Mouse (Mus musculus): ENCODE measurements around the gene Eif4enif1.
"Not testable (repeated sequence)": the region's sequence is repeated elsewhere in the genome, so short reads cannot be mapped to it uniquely, and the experiment has no call there.

Eif4enif1 gene

DNA sequence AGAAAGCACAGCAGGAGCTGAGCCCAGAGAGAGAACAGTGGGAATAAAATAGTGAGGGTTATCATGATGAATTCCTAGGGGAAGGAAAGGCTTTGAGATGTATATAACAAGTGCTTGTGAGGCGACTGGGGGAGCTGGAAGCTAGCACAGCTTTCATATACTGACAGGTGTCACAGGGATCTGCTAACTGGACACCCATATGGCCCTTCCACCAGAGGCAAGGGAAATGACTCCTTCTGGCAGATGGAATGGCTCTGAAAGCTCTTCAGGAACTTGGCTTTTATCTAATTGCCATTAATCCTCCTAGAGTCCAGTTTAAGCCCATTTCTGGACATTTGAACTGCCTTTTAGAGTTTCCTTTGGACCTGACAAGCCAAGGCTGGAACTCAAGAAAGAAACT is 20.2 kb upstream of the Eif4enif1 start:
- DNase-seq, result not testable (repeated sequence)

DNA sequence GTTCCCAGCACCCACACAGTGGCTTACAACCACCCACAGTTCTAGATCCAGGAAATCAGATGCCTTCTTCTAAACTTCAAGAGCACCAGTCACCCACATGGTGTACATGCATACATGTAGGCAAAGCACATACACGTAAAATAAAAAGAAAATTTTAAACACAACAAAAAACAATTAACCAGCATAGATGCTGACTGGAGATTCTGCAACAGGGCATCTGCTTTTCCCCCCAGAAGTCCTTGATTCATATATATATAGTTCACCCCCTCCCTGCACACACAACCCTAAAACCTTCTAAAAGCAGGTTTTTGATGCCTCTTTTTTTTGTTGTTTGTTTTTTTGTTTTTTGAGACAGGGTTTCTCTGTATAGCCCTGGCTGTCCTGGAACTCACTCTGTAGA is 19.5 kb upstream of the Eif4enif1 start:
- not testable (repeated sequence) for DNase-seq

DNA sequence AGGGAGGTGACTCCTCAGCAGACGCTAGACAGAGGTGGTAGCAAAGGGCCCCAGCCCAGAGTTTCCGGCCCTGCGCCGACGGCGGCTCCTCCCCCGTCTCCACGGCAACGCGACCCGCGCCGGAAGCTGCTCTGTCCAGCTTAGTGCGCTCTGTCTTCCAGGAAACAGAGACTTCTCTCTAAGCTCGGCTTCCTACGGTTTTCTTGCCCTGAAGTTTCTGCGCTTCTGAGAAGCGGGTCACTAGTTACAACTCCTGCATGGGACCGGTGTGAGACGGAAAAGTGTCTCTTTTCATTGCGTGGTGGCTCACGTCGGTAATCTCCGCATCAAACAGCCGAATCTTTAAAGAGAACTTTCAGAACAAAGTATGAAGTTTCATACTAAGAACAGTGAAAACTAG is 8.8 kb upstream of the Eif4enif1 start, which contains the start of gene Sfi1:
Sfi1 (minus strand) TSS at position 101 of the 400 bp plus-strand sequence.
- DNase-seq, result no peak

- not testable (repeated sequence) for DNase-seq
Observed at GRCm38 (mm10) chr11:3200636-3201035, 1.6 kb upstream of the Eif4enif1 start.

DNA sequence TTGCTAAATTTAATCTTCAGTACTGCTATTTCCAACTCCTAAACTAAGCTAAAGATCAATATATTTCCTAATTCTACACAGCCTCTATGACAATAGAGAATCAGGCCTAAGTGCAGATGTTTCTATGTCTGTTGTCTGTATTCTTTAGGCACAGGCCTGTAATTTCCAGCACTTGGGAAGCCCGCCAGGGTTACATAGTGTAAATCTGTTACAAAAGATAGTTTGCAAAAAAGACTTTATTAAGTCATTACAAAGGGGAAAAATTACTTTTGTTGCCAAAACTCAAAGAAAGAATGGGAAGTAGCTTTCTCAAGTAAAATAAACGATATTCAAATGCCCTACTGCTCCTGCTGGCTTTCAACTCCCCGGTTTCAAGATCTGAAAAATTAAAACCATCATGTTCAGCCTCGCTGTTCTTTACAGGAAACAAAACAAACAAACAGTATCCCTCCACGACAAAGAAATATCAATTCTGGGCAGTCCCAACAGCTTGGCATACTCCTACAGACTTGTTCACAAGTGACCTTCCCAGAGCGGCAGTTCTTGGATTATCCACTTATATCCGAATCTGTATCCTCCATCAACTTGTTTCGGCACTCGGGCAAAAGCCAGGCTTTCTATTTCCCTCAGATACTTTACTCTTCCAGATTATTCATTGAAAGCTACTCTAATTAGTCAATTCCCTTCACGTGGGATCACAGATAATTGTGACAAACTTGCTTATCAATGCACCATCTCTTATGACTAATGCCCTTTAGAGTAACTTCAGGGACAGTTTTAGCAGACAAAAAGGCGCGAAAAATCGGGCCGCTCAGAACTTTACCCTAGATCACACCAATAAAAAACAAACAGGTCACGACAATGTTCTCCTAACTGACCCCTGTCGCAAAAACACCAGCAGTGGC is 614 bp upstream of the Eif4enif1 start:
- peak; percentile 54 for DNase-seq

DNA sequence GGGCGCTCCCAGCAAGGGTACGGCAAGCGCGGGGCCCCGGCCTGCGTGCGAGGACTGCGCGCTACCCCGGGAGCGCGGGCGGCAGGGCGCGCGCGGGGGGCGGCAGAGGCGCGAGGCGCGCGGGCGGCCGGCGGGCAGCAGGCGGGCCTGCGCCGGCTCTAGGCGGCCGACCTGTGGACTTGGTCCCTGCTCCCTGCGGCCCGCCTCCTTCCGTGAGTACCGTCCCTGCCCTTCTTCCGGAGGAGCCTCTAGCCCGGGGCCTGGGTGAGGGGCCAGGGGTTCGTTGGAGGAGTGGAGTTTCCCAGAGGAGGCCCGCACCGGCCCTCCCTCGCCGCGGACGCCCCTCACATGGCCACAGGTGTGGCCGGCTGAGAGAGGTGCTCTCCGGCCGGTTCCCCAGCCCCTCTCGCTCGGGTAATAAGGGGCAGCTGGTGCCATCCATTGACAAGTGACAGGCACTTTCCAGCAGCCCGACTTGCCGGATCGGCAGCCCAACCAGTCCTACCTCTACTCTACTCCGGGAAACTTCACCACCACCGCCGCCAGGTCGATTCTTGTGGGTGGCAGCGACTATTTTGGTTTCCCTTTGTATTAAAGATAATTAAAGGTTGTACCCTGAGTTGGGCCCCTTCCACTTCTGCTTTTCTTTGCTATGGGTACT is 719 bp downstream of the Eif4enif1 start:
- DNase-seq, result no peak

- DNase-seq, result no peak
Observed at GRCm38 (mm10) chr11:3203771-3204170, 1.6 kb downstream of the Eif4enif1 start.

DNA sequence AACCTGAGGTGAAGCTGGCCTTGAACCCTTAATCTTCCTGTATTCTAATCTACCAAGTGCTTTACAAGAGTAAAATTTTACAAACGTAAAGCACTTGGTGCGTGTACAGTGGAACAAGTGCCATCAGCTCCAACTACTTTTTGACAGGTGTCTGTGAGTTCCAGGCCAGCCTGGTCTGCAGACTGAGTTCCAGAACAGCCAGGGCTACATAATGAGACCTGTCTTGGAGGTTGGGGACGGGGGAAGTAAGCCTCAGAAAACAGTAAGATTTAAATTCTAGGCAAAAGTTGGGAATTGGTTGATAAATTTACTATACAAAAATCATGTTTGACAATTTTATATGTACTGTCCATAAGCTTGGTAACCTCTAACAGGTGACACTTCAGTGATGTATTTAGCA is 3.0 kb downstream of the Eif4enif1 start:
- DNase-seq, result no peak

DNA sequence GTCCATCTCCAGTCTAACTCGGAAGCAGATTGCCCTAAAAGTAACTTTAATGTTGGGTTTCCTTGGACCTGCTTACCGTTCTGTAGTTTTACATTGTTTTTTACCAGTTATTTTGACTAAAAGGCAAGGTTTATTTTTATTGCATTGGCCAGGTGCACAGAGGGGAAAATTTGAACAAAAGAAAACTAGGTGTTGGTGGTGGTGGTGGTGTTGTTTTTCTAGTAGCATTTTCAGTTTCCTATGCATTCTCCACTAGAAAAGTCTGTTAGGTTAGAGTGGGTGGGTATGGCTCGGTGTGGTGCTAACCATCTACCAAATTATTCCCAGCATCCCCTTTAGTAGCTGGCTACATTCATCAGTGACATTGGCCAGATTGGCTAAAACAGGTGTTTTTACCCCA is 4.6 kb downstream of the Eif4enif1 start:
- no peak for DNase-seq

- no peak for DNase-seq
Observed at GRCm38 (mm10) chr11:3212526-3212925, 10.3 kb downstream of the Eif4enif1 start.

DNA sequence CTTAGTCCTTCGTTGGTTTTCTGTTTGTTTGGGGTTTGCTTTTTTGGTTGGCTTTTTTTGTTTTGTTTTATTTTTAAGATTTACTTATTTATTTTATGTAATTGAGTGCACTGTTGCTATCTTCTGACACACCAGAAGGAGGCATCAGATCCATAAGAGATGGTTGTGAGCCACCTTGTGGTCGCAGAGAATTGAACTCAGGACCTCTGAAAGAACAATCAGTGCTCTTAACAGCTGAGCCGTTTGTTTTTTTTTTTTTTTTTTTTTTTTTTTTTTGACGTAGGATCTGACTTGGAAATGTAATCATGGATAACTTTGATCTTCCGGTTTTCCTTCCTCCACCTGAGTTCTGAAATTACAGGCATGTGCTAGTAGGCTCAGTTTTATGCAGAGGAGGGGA is 20.9 kb downstream of the Eif4enif1 start:
- no peak for DNase-seq

DNA sequence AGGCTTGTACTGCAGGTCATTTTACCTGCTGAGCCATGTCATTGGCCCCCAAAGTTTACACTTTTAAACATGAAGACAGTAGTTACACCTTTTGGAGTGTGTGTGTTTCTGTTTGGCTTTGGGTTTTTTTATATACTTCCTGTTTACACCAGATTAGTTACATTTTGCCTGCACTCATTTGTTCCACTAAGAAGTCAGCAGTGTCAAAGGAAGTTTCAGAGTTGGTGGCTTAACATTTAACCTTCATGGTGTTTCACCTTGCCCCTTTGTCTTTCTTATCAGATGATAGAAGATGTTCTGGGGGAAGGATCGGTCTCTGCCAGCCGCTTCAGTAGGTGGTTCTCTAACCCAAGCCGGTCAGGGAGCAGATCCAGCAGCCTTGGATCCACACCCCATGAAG is 24.9 kb downstream of the Eif4enif1 start:
- DNase-seq, result no peak

- DNase-seq, result no peak
Observed at GRCm38 (mm10) chr11:3232248-3232647, 30.1 kb downstream of the Eif4enif1 start.

DNA sequence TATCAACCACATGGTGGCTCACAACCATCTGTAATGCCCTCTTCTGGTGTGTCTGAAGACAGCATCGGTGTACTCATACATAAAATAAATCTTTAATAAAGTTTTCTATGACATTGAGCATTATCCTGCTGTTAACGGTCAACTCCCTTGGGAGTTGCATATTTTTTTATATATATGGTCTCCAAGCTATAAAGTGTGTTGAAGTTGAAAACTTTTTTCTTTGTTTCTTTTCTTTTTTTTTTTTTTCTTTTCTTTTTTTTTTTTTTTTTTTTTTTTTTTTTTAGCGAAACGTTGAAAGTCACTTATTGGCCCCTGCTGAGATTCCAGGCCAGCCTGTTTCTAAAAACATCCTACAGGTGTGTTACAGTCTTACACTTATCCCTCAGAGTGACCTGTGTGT is 31.5 kb downstream of the Eif4enif1 start:
- no peak for DNase-seq

DNA sequence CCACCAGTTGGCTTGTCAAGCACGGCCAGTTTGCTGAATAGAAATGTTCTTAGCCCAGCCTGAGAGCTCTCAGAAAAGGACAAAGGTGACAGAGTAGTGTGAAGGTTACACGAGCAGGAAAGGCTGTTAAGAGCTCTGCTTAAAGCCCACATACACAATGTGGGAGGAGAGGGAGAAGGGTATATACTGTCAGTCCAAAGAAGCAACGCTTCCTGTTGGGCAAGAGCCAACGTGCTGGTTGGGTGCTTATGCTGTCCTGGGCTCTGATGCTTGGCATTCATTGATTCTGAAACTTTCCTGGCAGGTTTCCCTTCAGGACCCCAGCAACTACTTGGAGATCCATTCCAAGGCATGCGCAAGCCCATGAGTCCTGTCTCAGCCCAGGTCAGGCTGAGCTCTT is 33.1 kb downstream of the Eif4enif1 start:
- no peak for DNase-seq

DNA sequence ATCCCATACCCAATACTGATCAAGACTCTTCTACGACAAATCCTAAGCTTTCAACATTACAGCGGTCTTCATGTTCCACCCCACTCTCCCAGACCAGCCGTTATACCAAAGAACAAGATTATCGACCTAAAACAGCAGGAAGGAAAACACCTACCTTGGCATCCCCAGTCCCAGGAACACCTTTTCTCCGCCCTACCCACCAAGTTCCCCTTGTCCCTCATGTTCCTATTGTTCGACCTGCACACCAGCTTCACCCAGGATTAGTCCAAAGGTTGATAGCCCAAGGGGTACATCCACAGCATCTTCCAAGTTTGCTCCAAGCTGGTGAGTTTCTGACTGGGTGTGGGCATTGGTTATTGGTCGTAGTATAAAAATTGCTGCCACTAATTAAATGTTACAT is 40.2 kb downstream of the Eif4enif1 start:
- DNase-seq, result no peak

GRCm38 (mm10) chr11:3243771-3244170 is 41.6 kb downstream of the Eif4enif1 start:
- no peak for DNase-seq

DNA sequence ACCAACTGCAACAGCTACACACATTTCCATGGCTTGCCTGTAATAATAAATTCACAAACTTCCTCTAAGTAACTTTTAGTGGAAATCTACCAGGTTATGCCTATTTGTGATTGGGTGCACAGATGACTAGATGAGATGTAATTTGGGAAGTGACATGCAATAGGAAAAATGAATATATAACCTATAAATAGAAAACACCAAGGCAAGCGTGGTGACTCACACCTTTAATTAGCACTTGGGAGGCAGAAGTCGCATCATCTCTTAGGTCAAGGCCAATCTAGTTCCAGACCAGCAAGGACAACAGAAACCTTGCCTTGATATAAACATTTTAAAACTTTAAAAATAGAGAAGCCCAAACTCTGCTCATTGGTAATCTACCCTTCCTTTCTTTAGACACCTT is 45.2 kb downstream of the Eif4enif1 start:
- no peak for DNase-seq

DNA sequence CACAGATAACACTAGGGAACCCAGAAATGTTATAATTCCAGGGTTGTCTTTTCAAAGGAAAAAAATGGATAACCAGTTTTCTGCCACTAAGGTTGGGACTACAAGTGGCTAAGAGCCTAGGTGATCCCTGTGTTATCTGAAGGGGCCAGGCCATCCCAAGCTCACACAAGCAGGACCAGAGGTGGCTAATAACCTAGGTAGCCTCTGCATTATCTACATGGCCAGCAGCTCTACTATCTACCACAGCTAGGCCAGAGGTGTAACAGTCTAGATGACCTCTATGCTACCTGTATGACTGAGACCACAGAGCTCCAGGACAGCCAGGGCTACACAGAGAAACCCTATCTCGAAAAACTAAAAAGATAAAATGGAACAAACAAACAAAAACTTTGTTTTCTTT is 57.3 kb downstream of the Eif4enif1 start:
- DNase-seq, result no peak

DNA sequence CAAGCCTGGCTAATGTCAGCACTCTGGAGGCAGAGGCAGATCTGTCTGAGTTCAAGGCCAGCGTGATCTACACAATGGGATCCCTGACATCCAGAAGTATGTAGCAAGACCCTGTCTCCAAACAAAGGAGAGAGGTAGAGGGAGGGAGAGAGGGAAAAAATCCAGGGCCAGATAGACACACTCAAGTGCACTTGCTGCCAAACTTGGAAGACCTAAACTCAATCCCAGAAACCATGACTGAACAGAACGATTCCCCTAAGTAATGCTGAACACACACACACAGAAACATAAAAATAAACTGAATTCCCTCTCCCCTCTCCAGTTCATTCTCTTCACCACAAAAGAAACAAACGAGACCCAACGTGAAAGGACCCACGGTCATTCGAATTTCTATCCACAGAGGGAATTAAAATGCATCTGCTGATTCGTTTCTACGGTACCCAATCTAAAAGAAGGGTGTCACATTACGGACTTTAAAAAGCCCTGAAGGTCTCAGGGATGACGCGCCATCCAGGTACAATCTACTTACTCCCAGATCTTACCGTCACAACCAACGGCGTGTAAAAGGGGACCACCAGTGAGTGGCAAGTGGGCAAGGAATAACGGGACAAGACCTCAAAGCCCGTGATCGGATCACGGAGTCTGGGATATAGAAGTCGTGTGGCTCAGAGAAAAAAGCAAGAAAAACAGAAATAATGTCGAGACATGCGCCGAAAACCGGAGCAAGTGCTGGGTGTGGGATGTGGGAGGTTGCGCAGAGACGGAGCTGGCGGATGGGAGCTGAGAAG is 63.3 kb downstream of the Eif4enif1 start:
- peak; percentile 76 for DNase-seq

GRCm38 (mm10) chr11:3266079-3266685 is 64.0 kb downstream of the Eif4enif1 start, which contains the start of gene Drg1:
Gene Drg1 (minus strand): TSS chr11:3266415.
- peak; percentile 99 for DNase-seq

- DNase-seq, result no peak
Observed at GRCm38 (mm10) chr11:3267133-3267532, 64.9 kb downstream of the Eif4enif1 start.

GRCm38 (mm10) chr11:3269241-3269640 is 67.0 kb downstream of the Eif4enif1 start:
- no peak for DNase-seq

Measured in embryo, embryonic 11 days (tissue).